Mouse (Mus musculus): ENCODE results near the gene Teddm3. TPM values are rescaled to one million over a fixed set of nuclear protein-coding genes. Genes with fewer than 3 reads are reported as not detected.
A peak's percentile ranks its signal among the peaks of the same experiment; 100 is the strongest.
"Not testable (repeated sequence)": the region's sequence is repeated elsewhere in the genome, so short reads cannot be mapped to it uniquely, and the experiment has no call there.

Gene Teddm3
- under 1 TPM; 0.85 TPM for total RNA-seq (2021)
- long read RNA-seq = 0 reads

- DNase-seq (ENCODE audit: low spot score in 2 of 2) = not testable (repeated sequence)
Measured at GRCm38 (mm10) chr16:21153900-21154299, at the start of gene Teddm3. Teddm3 (minus strand) TSS chr16:21154000.

- no peak for DNase-seq (ENCODE audit: low spot score in 2 of 2)
Measured at GRCm38 (mm10) chr16:21202731-21203130, 48.9 kb upstream of the Teddm3 start.

- no peak for DNase-seq (ENCODE audit: low spot score in 2 of 2)
Measured at GRCm38 (mm10) chr16:21199426-21199825, 45.6 kb upstream of the Teddm3 start.

- no peak for DNase-seq (ENCODE audit: low spot score in 2 of 2)
Measured at GRCm38 (mm10) chr16:21198529-21198928, 44.7 kb upstream of the Teddm3 start.

GRCm38 (mm10) chr16:21198006-21198405, 44.2 kb upstream of the Teddm3 start:
- DNase-seq (ENCODE audit: low spot score in 2 of 2) = no peak

- no peak for DNase-seq (ENCODE audit: low spot score in 2 of 2)
Measured at GRCm38 (mm10) chr16:21197542-21197941, 43.7 kb upstream of the Teddm3 start.

GRCm38 (mm10) chr16:21196576-21196975, 42.8 kb upstream of the Teddm3 start:
- DNase-seq (ENCODE audit: low spot score in 2 of 2) = no peak

GRCm38 (mm10) chr16:21195260-21195866, 41.6 kb upstream of the Teddm3 start:
- DNase-seq (ENCODE audit: low spot score in 2 of 2) = no peak

GRCm38 (mm10) chr16:21194182-21194581, 40.4 kb upstream of the Teddm3 start:
- no peak for DNase-seq (ENCODE audit: low spot score in 2 of 2)

GRCm38 (mm10) chr16:21192509-21193354, 38.9 kb upstream of the Teddm3 start:
- no peak for DNase-seq (ENCODE audit: low spot score in 2 of 2)

GRCm38 (mm10) chr16:21191569-21191968, 37.8 kb upstream of the Teddm3 start:
- no peak for DNase-seq (ENCODE audit: low spot score in 2 of 2)

GRCm38 (mm10) chr16:21188345-21188744, 34.5 kb upstream of the Teddm3 start:
- DNase-seq (ENCODE audit: low spot score in 2 of 2) = no peak

GRCm38 (mm10) chr16:21187568-21187967, 33.8 kb upstream of the Teddm3 start:
- DNase-seq (ENCODE audit: low spot score in 2 of 2) = no peak

GRCm38 (mm10) chr16:21184697-21185096, 30.9 kb upstream of the Teddm3 start:
- DNase-seq (ENCODE audit: low spot score in 2 of 2) = no peak

- no peak for DNase-seq (ENCODE audit: low spot score in 2 of 2)
Measured at GRCm38 (mm10) chr16:21182108-21182507, 28.3 kb upstream of the Teddm3 start.

- DNase-seq (ENCODE audit: low spot score in 2 of 2) = no peak
Measured at GRCm38 (mm10) chr16:21175236-21175635, 21.4 kb upstream of the Teddm3 start.

- no peak for DNase-seq (ENCODE audit: low spot score in 2 of 2)
Measured at GRCm38 (mm10) chr16:21168730-21169129, 14.9 kb upstream of the Teddm3 start.

- DNase-seq (ENCODE audit: low spot score in 2 of 2) = peak in 1 of 2 experiments; percentile 15
Measured at GRCm38 (mm10) chr16:21165343-21166220, 11.8 kb upstream of the Teddm3 start.

- DNase-seq (ENCODE audit: low spot score in 2 of 2) = not testable (repeated sequence)
Measured at GRCm38 (mm10) chr16:21163423-21163822, 9.6 kb upstream of the Teddm3 start.

GRCm38 (mm10) chr16:21159226-21159625, 5.4 kb upstream of the Teddm3 start:
- not testable (repeated sequence) for DNase-seq (ENCODE audit: low spot score in 2 of 2)

- DNase-seq (ENCODE audit: low spot score in 2 of 2) = not testable (repeated sequence)
Measured at GRCm38 (mm10) chr16:21156261-21156660, 2.5 kb upstream of the Teddm3 start.
